Mouse (Mus musculus): ENCODE results near the gene Kif5a. TPM values are rescaled to one million over a fixed set of nuclear protein-coding genes. Genes with fewer than 3 reads are reported as not detected.

Kif5a gene
- total RNA-seq, 2 experiments from 2014 or later = 413 to 455 TPM

GRCm38 (mm10) chr10:127218339-127218738 lies 44.8 kb downstream of the Kif5a start:
- DNase-seq (ENCODE audit: low spot score in 2 of 2) = no peak

GRCm38 (mm10) chr10:127217177-127217576 lies 46.0 kb downstream of the Kif5a start:
- no peak for DNase-seq (ENCODE audit: low spot score in 2 of 2)

GRCm38 (mm10) chr10:127216456-127216855 lies 46.7 kb downstream of the Kif5a start:
- DNase-seq (ENCODE audit: low spot score in 2 of 2) = no peak

- no peak for DNase-seq (ENCODE audit: low spot score in 2 of 2)
These were observed 48.7 kb downstream of the Kif5a start for GRCm38 (mm10) chr10:127214422-127214803.

GRCm38 (mm10) chr10:127213704-127214421 lies 49.3 kb downstream of the Kif5a start:
- no peak for DNase-seq (ENCODE audit: low spot score in 2 of 2)

GRCm38 (mm10) chr10:127213272-127213671 lies 49.9 kb downstream of the Kif5a start:
- DNase-seq (ENCODE audit: low spot score in 2 of 2) = no peak

- DNase-seq (ENCODE audit: low spot score in 2 of 2) = peak; percentile 79 to 87
These were observed 51.7 kb downstream of the Kif5a start, which contains the start of gene Pip4k2c for GRCm38 (mm10) chr10:127211414-127211854. TSS of gene Pip4k2c (minus strand) at chr10:127211585.

GRCm38 (mm10) chr10:127210961-127211405 lies 52.2 kb downstream of the Kif5a start:
- no peak for DNase-seq (ENCODE audit: low spot score in 2 of 2)

GRCm38 (mm10) chr10:127209928-127210570 lies 53.1 kb downstream of the Kif5a start:
- no peak for DNase-seq (ENCODE audit: low spot score in 2 of 2)

GRCm38 (mm10) chr10:127208921-127209320 lies 54.2 kb downstream of the Kif5a start:
- no peak for DNase-seq (ENCODE audit: low spot score in 2 of 2)

- DNase-seq (ENCODE audit: low spot score in 2 of 2) = no peak
These were observed 57.8 kb downstream of the Kif5a start for GRCm38 (mm10) chr10:127205373-127205772.

- DNase-seq (ENCODE audit: low spot score in 2 of 2) = no peak
These were observed 58.6 kb downstream of the Kif5a start for GRCm38 (mm10) chr10:127204589-127204988.

- DNase-seq (ENCODE audit: low spot score in 2 of 2) = no peak
These were observed 60.0 kb downstream of the Kif5a start for GRCm38 (mm10) chr10:127203106-127203505.

- DNase-seq (ENCODE audit: low spot score in 2 of 2) = no peak
These were observed 62.9 kb downstream of the Kif5a start for GRCm38 (mm10) chr10:127200279-127200678.

GRCm38 (mm10) chr10:127199474-127199873 lies 63.7 kb downstream of the Kif5a start:
- no peak for DNase-seq (ENCODE audit: low spot score in 2 of 2)

- no peak for DNase-seq (ENCODE audit: low spot score in 2 of 2)
These were observed 64.1 kb downstream of the Kif5a start for GRCm38 (mm10) chr10:127199068-127199467.

- DNase-seq (ENCODE audit: low spot score in 2 of 2) = no peak
These were observed 64.7 kb downstream of the Kif5a start for GRCm38 (mm10) chr10:127198492-127198891.

- DNase-seq (ENCODE audit: low spot score in 2 of 2) = no peak
These were observed 65.5 kb downstream of the Kif5a start for GRCm38 (mm10) chr10:127197505-127198110.

GRCm38 (mm10) chr10:127197104-127197503 lies 66.0 kb downstream of the Kif5a start:
- no peak for DNase-seq (ENCODE audit: low spot score in 2 of 2)

- DNase-seq (ENCODE audit: low spot score in 2 of 2) = peak in 1 of 2 experiments; percentile 69
These were observed 66.8 kb downstream of the Kif5a start for GRCm38 (mm10) chr10:127196392-127196791.

- DNase-seq (ENCODE audit: low spot score in 2 of 2) = no peak
These were observed 67.6 kb downstream of the Kif5a start, which contains the start of gene Dtx3 for GRCm38 (mm10) chr10:127195328-127196129. TSS of gene Dtx3 (minus strand) at chr10:127195728.

All from layer of hippocampus, postnatal 14 days (tissue).